Mouse (Mus musculus): ENCODE measurements at regions not wholly inside any gene's neighbourhood (a gene's known extent, or its start where the extent isn't known, plus 50 kb on each side); places are given as distances from the start of the nearest gene placed in this dataset.

DNA sequence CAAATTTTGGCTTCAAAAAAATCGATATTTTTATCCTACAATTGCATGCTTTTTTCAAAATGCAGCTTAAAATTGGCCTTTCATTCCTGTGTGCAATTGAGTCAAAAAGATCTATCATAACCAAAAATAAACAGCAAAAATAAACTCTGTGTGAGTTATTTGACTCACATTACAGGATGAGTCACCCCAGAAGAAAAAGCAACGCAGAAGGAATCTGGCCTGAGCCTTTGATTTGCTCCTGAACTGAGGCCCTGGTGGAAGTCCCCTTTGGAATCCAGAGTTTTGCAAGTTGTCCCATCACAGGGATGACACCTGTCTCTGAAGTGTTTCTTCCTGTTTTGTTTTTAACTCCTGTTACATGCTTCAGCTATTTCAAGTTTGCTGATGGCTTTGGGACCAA is 429.2 kb upstream of the Clnk start:
- no peak for DNase-seq (ENCODE audit: low spot score)
- no peak overlapping the region for H3K4me2 ChIP-seq (replicated peaks; ENCODE audit: low read depth, low read length, severe bottlenecking)
- no peak for ATAC-seq (ENCODE audit: low FRiP score, low read depth)
- no peaks in the 10 kb centered on the region for H3K4me1 ChIP-seq (ENCODE audit: control insufficient read depth, insufficient read depth, low read length)
- H3K9ac ChIP-seq (ENCODE audit: low read depth, low read length, severe bottlenecking), result no peak overlapping the region
- no peak overlapping the region for H3K4me3 ChIP-seq (replicated peaks; ENCODE audit: low read length)
- H3K27me3 ChIP-seq (ENCODE audit: control insufficient read depth, insufficient read depth, low read length), result no peaks in the 10 kb centered on the region
- H3K9me3 ChIP-seq (ENCODE audit: control insufficient read depth, low read length), result no peaks in the 10 kb centered on the region
- no peak for TF ChIP-seq POLR2A (IDR thresholded peaks at IDR 0.05; ENCODE audit: borderline replicate concordance, extremely low read depth, insufficient read depth, insufficient read length)
- H3K27ac ChIP-seq (replicated peaks; ENCODE audit: low read depth, low read length), result no peak overlapping the region
- H3K36me3 ChIP-seq (ENCODE audit: control insufficient read depth, insufficient read depth, low read length), result no peaks in the 10 kb centered on the region
- 77% methylated on average over 2 of the region's 2 CpGs for WGBS

DNA sequence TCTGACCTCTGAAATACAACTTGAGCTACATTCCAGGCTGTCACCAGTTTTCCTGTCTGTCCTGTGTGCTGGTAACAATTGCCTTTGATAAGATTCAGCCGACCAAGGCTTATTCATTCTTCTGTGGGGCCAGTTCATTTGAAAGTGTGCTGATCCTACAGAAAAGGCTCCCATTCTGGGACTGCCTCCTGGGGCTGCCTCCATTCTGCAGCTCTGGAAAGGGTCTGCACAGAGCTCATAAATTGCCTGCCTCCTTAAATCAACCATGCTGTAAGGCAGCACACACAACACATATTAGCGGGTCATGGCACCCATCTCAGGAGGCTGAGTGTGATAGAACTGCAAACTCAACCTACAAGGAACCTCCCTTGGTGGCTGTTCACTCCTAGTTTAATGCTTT is 416.2 kb upstream of the Clnk start:
- no peak overlapping the region for H3K4me2 ChIP-seq (replicated peaks; ENCODE audit: low read depth, low read length, severe bottlenecking)
- H3K4me1 ChIP-seq (ENCODE audit: control insufficient read depth, insufficient read depth, low read length), result no peaks in the 10 kb centered on the region
- no peak overlapping the region for H3K27ac ChIP-seq (replicated peaks; ENCODE audit: low read depth, low read length)
- H3K9me3 ChIP-seq (ENCODE audit: control insufficient read depth, low read length), result no peaks in the 10 kb centered on the region
- DNase-seq (ENCODE audit: low spot score), result no peak
- no peak overlapping the region for H3K9ac ChIP-seq (ENCODE audit: low read depth, low read length, severe bottlenecking)
- no peak for ATAC-seq (ENCODE audit: low FRiP score, low read depth)
- H3K4me3 ChIP-seq (replicated peaks; ENCODE audit: low read length), result no peak overlapping the region
- TF ChIP-seq POLR2A (IDR thresholded peaks at IDR 0.05; ENCODE audit: borderline replicate concordance, extremely low read depth, insufficient read depth, insufficient read length), result no peak
- no peaks in the 10 kb centered on the region for H3K27me3 ChIP-seq (ENCODE audit: control insufficient read depth, insufficient read depth, low read length)
- H3K36me3 ChIP-seq (ENCODE audit: control insufficient read depth, insufficient read depth, low read length), result no peaks in the 10 kb centered on the region
- 57% methylated on average over 2 of the region's 2 CpGs for WGBS

DNA sequence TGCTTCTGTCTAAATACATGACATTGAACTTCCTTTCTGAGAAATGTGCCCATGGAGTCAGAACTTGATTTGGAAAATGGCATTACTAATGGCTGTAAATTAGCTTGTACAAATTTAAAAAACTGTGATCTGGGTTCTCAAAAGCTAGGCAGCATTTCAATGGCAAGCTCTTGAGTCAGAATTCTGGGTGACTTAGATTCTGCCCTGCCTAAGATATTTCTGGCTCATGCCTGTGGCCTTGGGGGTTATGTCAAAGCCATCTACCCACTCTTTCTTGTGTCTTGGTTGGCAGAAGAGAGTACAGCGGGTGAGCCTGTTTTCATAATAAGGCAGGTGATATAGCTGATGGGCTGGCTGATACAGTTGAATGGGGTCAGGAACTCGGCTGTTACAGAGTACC is 404.4 kb upstream of the Clnk start:
- DNase-seq (ENCODE audit: low spot score) (no peak), ATAC-seq (ENCODE audit: low FRiP score, low read depth) (no peak)
- Histone ChIP-seq H3K4me3 (replicated peaks; ENCODE audit: low read length) (no peak overlapping the region), H3K9ac (ENCODE audit: low read depth, low read length, severe bottlenecking) (no peak overlapping the region), H3K4me1 (ENCODE audit: control insufficient read depth, insufficient read depth, low read length) (no peaks in the 10 kb centered on the region), H3K36me3 (ENCODE audit: control insufficient read depth, insufficient read depth, low read length) (no peaks in the 10 kb centered on the region), H3K9me3 (ENCODE audit: control insufficient read depth, low read length) (no peaks in the 10 kb centered on the region), H3K27ac (replicated peaks; ENCODE audit: low read depth, low read length) (no peak overlapping the region), H3K4me2 (replicated peaks; ENCODE audit: low read depth, low read length, severe bottlenecking) (no peak overlapping the region), H3K27me3 (ENCODE audit: control insufficient read depth, insufficient read depth, low read length) (no peaks in the 10 kb centered on the region)
- no peak for TF ChIP-seq POLR2A (IDR thresholded peaks at IDR 0.05; ENCODE audit: borderline replicate concordance, extremely low read depth, insufficient read depth, insufficient read length)
- WGBS, result 80% methylated on average over 2 of the region's 2 CpGs

DNA sequence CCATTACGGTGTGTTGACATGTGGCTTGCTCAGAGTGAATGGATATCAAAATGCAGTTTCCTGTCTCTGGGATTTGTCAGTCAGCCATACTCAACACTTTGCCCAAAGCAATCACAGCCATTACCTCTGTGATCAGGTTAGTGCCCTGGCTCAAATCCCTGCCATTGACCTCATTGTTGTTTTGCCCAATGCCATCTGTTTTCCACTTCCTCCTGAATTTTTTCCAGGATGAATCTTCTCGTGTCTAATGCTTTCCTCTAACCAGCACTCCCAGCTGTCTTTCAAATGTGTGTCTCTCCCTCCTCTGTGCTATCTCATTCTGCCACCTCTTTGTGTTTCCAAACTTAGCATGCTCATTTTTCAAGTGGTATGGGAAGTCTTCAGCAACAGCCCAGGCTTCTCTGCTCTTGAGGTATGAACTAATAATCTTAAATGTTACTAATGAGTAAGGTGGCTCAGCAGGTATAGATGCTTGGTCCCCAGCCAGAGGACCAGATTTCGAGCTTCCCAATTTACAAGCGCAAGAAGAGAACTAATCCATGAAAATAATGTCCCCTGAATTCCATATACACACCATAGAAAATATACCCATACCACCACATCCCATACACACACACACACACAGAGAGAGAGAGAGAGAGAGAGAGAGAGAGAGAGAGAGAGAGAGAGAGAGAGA is 397.2 kb upstream of the Clnk start:
- no peaks in the 10 kb centered on the region for H3K4me1 ChIP-seq (ENCODE audit: control insufficient read depth, insufficient read depth, low read length)
- ATAC-seq (ENCODE audit: low FRiP score, low read depth), result no peak
- H3K9ac ChIP-seq (ENCODE audit: low read depth, low read length, severe bottlenecking), result no peak overlapping the region
- DNase-seq (ENCODE audit: low spot score), result no peak
- no peak overlapping the region for H3K4me3 ChIP-seq (replicated peaks; ENCODE audit: low read length)
- no peaks in the 10 kb centered on the region for H3K9me3 ChIP-seq (ENCODE audit: control insufficient read depth, low read length)
- H3K27ac ChIP-seq (replicated peaks; ENCODE audit: low read depth, low read length), result no peak overlapping the region
- H3K4me2 ChIP-seq (replicated peaks; ENCODE audit: low read depth, low read length, severe bottlenecking), result no peak overlapping the region
- TF ChIP-seq POLR2A (IDR thresholded peaks at IDR 0.05; ENCODE audit: borderline replicate concordance, extremely low read depth, insufficient read depth, insufficient read length), result no peak
- H3K36me3 ChIP-seq (ENCODE audit: control insufficient read depth, insufficient read depth, low read length), result no peaks in the 10 kb centered on the region
- H3K27me3 ChIP-seq (ENCODE audit: control insufficient read depth, insufficient read depth, low read length), result no peaks in the 10 kb centered on the region
- 64% methylated on average over 4 of the region's 4 CpGs for WGBS

DNA sequence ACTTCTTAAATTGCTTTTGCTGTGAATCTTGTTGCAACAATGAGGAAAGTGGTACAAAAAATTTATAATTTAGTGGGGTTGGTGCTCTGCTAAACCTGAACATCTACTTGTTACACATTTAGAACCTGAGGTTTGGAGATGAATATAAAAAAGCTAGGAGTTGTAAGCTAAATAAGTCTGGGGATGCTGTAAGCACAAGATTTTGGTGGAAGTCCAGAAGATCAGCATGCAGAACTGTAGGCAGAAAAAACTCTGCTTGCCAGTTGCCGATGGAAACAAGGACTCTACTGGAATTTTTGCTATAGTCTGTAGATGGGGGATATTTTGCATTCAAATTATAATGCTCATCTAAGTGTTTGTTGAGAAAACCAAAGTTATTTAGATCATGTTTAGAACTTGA is 390.5 kb upstream of the Clnk start:
- H3K27ac ChIP-seq (replicated peaks; ENCODE audit: low read depth, low read length), result no peak overlapping the region
- no peak for TF ChIP-seq POLR2A (IDR thresholded peaks at IDR 0.05; ENCODE audit: borderline replicate concordance, extremely low read depth, insufficient read depth, insufficient read length)
- no peak overlapping the region for H3K4me3 ChIP-seq (replicated peaks; ENCODE audit: low read length)
- H3K9me3 ChIP-seq (ENCODE audit: control insufficient read depth, low read length), result no peaks in the 10 kb centered on the region
- no peaks in the 10 kb centered on the region for H3K36me3 ChIP-seq (ENCODE audit: control insufficient read depth, insufficient read depth, low read length)
- no peak for ATAC-seq (ENCODE audit: low FRiP score, low read depth)
- 92% methylated on average over 1 of the region's 1 CpGs for whole genome bisulfite sequencing
- H3K4me2 ChIP-seq (replicated peaks; ENCODE audit: low read depth, low read length, severe bottlenecking), result no peak overlapping the region
- H3K9ac ChIP-seq (ENCODE audit: low read depth, low read length, severe bottlenecking), result no peak overlapping the region
- no peaks in the 10 kb centered on the region for H3K27me3 ChIP-seq (ENCODE audit: control insufficient read depth, insufficient read depth, low read length)
- H3K4me1 ChIP-seq (ENCODE audit: control insufficient read depth, insufficient read depth, low read length), result no peaks in the 10 kb centered on the region
- DNase-seq (ENCODE audit: low spot score), result no peak
